Mouse (Mus musculus) left cerebral cortex, postnatal 4 days (tissue): ENCODE results near the gene Olfr156. TPM values are rescaled to one million over a fixed set of nuclear protein-coding genes. Genes with fewer than 3 reads are reported as not detected.
"Not testable (repeated sequence)": the region's sequence is repeated elsewhere in the genome, so short reads cannot be mapped to it uniquely, and the experiment has no call there.

Source experiments
- DNase-seq: peaks from one replicate; pipeline ENCODE4 v3.0.0-alpha.2; 2022
- intact Hi-C: fragments of 180-260 bp; cut with DNase I; formaldehyde crosslinking; loops from one replicate; pipeline ENCODE4 v1.15.1; 2025
- total RNA-seq, 2 experiments: library from RNA; stranded (reverse); gene quantifications; 2 replicates each; pipeline ENCODE4 v1.2.3; 2021

The Olfr156 gene
- not detected for total RNA-seq

GRCm38 (mm10) chr4:43823845-43824337 lies at the start of gene Olfr156:
Gene Olfr156, minus strand, starts transcription at chr4:43823895.
- DNase-seq = peak; percentile 18
- intact Hi-C loops = no loop called here

GRCm38 (mm10) chr4:43869821-43870220 lies 46.1 kb upstream of the Olfr156 start:
- DNase-seq = no peak
- intact Hi-C loops = no loop called here

DNA sequence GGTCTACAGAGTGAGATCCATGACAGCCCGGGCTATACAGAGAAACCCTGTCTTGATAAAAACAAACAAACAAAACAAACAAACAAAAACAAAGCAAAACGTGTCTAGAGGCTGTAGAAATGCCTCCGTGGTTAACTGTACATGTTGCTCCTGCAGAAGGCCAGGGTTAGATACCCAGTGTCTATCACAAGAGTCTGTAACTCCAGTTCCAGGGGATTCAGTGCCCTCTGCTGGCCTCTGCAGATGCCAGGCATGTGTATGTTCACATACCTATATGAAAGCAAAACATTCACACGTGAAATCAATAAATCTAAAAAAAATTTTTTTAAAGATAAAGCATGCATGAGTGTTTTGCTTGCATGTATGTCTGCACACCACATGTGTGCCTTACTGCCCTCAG lies 39.6 kb upstream of the Olfr156 start:
- intact Hi-C loops = loop anchor here (5.0 kb wide), 3 partner anchors 101 to 236 kb away; no protein-coding TSS in a partner anchor
- DNase-seq = no peak

DNA sequence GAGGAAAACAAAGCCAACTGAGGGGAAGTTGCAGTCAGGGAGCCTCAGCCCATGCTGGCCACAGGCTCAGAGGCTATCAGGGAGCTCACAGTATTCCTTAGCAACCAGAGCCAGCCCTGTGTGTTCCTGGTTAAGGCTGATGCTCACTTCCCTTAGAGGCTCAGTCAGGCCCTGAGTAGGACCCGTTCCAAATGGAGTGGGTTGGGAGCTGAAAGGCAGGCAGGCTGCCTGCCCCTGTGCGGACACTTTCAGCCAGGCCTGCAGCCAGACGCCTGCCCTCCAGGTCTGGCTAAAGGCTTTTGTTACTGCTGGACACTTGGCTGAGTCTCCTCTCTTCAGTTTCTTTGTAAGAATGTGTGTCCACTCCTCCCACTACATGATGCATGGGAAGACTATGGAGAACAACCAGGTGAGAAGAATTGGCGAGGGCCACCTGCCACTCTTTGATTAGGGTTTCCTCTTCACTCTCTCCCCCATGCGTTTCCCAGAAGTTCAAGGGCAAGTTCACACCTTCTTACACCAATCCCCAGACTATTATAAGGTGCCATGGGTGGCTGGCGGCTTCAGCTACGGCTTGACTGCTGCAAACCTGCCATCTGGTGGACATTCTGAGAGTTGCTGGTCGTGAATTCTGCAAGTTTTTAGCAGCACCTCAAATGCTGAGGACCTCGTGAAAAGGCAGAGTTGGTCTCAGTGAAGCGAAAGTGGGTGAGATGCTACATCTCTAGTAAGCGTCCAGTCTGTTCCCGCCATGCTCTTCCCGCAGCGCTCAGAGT lies 37.2 kb upstream of the Olfr156 start:
- intact Hi-C loops = loop anchor here (5.0 kb wide), 3 partner anchors 99 to 234 kb away; no protein-coding TSS in a partner anchor
- DNase-seq = peak; percentile 68

GRCm38 (mm10) chr4:43859886-43860285 lies 36.2 kb upstream of the Olfr156 start:
- no peak for DNase-seq
- intact Hi-C loops = loop anchor here (5.0 kb wide), 3 partner anchors 98 to 233 kb away; no protein-coding TSS in a partner anchor

DNA sequence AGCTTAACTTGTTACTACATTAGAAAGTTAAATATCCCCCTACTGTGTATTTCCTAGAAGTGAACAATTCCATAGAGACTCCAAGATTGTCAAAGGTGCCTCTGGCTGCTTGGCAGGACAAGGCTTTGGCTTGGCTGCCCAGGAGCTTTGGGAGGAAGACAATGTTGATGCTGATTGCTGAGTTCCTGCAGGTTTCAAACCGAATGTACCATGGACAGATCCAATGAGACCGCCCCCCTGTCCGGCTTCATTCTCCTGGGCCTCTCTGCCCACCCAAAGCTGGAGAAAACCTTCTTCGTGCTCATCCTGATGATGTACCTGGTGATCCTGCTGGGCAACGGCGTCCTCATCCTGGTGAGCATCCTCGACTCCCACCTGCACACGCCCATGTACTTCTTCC lies 30.4 kb upstream of the Olfr156 start:
- intact Hi-C loops = no loop called here
- DNase-seq = no peak

DNA sequence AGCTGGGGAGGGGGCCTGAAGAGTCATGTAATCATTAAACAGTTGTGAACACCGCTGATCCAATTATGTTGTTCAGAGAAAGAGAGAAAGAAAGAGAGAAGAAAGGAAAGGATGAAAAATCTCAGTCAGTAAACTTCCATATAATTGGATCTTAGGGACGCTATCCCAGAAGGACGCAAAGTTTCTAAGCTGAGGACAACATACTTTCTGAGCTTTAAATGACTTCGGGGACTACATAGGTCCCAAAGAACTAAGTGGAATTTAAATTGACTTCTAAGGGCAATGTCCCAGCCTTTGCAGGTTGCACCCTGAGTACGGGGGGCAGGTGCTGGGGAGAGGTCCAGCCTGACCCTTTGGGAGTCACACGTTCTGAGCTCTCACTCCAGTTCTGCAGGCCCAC lies 27.6 kb upstream of the Olfr156 start, which contains the start of gene Olfr155:
Gene Olfr155, plus strand, starts transcription at position 301 of the 400 bp plus-strand sequence.
- intact Hi-C loops = no loop called here
- no peak for DNase-seq

GRCm38 (mm10) chr4:43840101-43840500 lies 16.4 kb upstream of the Olfr156 start, which contains the start of gene Olfr157:
Gene Olfr157, minus strand, starts transcription at chr4:43840201.
- DNase-seq = no peak
- intact Hi-C loops = no loop called here

DNA sequence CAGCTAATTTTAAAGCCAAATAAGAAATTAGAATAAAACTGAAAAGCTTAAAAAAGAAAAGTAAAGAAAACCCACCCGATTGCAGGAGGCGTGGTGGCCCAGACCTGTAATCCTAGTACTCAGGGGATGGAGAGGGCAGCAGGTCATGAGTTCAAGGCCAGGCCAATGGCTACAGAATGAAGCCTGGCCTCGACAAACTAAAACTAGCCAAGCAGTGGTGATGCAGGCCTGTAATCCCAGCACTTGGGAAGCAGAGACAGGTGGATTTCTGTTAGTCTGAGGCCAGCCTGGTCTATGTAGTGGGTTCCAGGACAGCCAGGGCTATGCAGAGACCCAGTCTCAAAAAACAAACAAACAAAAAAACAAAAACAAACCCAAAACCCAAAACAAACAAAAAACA lies 14.6 kb upstream of the Olfr156 start:
- no peak for DNase-seq
- intact Hi-C loops = no loop called here

GRCm38 (mm10) chr4:43834749-43835148 lies 11.1 kb upstream of the Olfr156 start:
- DNase-seq = no peak
- intact Hi-C loops = no loop called here

DNA sequence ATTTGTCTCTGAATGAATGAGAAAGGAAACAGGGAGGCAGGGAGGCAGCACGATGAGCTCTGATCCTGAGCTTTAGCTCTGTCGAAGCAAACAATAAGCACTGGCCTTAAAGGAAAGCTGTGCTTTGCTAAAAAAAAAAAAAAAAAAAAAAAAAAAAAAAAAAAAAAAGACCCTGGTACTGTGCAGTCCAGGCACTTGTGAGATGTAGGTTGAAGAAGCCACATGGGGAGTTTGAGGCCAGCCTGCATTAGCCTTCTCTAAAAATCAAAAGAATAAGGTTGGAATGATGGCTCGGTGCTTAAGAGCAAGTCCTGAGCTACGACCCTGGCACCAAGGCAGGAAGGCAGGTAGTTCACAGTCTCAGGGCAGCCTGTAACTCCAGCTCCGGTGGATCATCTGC lies 10.1 kb upstream of the Olfr156 start:
- intact Hi-C loops = no loop called here

DNA sequence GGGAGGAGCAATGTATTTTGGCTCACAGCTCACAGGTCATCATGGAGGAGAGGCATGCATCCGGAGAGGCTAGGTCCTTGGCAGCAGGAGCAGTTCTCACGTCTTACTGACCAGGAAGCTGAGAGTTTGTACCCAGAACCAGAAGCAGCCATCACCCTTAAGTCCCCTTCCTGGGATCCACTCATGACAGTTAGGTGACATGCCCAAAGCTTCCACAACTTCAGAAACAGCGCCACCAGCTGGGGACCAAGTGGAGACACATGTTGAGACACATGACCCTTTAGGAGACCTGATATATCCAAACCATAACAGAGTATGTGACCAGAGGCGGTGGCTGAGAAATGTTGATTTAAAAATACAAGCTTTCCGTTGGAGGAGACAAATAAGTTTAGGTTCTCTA lies 8.3 kb upstream of the Olfr156 start:
- DNase-seq = no peak
- intact Hi-C loops = no loop called here

More for the DNA sequence above, 10.1 kb upstream of the Olfr156 start:
- DNase-seq = no peak

DNA sequence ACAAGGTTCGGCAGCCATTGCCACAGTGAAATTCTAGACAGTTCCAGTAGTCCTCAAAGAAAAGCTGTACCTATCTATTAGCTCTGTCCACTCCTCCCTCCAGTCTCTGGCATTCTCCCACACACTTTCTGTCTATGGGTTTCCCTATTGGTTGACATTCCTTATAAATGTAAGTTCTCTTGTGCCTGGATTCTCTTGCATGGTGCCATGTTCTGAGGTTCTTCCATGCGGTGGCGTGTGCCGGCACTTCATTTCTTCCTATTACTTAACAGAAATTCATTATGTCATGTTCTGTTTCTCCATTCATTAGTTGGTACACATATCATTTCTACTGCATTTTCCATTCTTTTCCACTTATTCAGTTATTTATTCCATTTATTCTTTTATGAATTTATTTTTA lies 5.1 kb upstream of the Olfr156 start:
- no peak for DNase-seq
- intact Hi-C loops = no loop called here

- no peak for DNase-seq
- intact Hi-C loops = no loop called here
Measured at GRCm38 (mm10) chr4:43822896-43823550, 672 bp downstream of the Olfr156 start.

DNA sequence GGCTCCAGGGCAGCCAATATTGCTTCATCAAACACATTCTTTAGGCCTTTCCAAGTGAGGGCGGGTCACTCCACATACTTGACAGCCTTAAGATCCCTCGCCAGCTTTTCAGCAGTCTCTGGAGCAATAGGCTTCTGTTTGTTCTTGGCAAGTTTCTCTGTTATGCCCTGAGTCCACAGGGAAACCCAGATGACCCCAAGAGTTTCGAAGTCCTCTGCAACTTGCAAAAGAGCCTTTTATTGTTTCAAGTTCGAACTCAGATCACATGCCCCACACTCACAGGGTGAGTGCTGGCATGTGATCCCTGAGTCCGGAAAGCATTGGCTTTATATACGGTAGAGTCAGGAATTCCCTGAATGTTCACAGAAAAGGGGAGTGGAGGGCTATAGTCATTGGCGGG lies 24.8 kb downstream of the Olfr156 start:
- DNase-seq = no peak
- intact Hi-C loops = no loop called here

DNA sequence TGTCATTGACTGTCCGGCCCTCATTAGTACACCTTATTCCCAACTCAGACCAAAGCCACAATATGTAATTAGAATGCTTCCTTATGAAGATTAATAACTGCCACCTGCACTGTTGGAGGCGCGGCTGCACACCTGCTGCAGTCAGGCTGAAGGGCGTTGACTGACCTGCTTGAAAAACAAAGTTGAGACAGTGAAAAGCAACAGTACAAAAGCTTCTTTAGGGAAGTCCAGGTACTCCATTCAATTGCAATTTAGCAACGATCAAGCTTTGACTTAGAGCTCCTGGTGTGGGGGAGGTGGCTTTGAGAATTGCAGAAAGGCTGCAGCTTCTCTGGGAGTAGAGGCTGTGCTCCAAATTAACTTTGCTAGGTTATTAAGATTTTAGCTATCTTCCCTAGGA lies 27.9 kb downstream of the Olfr156 start:
- intact Hi-C loops, DNase-seq: not testable (repeated sequence)

DNA sequence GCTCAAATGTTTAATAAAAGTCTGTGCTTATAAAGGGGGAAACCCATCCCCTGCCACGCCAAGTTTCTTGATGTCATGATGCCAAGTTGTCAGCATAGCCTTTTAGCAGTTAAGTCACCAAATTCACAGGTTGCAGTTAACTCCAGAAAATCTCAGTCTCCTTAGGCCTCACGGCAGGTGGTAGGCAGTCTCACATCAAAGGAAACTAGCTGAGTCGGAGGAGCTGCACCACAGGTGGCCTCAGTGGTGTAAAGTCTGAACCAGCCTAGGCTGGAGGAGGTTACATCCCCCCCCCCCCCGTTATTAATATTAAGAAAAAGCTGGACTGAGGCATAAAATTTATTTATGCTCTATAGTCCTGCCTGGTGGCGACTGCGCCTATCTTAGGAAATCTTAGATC lies 28.4 kb downstream of the Olfr156 start:
- DNase-seq = no peak
- intact Hi-C loops = no loop called here

GRCm38 (mm10) chr4:43772304-43772703 lies 51.4 kb downstream of the Olfr156 start:
- intact Hi-C loops = no loop called here
- no peak for DNase-seq

GRCm38 (mm10) chr4:43771626-43772025 lies 52.1 kb downstream of the Olfr156 start:
- intact Hi-C loops = no loop called here
- DNase-seq = no peak

DNA sequence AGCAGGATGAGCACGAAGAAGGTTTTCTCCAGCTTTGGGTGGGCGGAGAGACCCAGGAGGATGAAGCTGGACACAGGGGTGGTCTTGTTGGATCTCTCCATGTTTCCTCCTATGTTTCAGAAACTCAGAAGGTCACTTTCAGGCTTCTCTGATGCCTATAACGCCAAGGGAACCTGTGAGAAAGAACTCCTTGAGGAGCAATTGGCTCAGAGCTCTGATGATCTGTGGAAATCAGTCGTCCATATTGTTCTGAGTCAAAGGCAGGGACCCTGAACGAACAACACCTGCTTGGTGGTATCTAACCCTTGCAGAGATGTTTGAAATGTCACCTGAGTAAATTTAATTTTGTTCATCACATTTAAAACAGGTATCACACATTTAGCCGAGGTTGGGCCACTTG lies 52.8 kb downstream of the Olfr156 start, which contains the start of gene Olfr159:
Gene Olfr159, minus strand, starts transcription at position 101 of the 400 bp plus-strand sequence.
- intact Hi-C loops = no loop called here
- DNase-seq = no peak
